Mouse (Mus musculus): ENCODE results near the gene Zfp956. TPM values are rescaled to one million over a fixed set of nuclear protein-coding genes. Genes with fewer than 3 reads are reported as not detected.
A peak's percentile ranks its signal among the peaks of the same experiment; 100 is the strongest.

The Zfp956 gene
- total and polyA plus RNA-seq, 3 experiments: 11.0 to 13.1 TPM; not detected in 1

DNA sequence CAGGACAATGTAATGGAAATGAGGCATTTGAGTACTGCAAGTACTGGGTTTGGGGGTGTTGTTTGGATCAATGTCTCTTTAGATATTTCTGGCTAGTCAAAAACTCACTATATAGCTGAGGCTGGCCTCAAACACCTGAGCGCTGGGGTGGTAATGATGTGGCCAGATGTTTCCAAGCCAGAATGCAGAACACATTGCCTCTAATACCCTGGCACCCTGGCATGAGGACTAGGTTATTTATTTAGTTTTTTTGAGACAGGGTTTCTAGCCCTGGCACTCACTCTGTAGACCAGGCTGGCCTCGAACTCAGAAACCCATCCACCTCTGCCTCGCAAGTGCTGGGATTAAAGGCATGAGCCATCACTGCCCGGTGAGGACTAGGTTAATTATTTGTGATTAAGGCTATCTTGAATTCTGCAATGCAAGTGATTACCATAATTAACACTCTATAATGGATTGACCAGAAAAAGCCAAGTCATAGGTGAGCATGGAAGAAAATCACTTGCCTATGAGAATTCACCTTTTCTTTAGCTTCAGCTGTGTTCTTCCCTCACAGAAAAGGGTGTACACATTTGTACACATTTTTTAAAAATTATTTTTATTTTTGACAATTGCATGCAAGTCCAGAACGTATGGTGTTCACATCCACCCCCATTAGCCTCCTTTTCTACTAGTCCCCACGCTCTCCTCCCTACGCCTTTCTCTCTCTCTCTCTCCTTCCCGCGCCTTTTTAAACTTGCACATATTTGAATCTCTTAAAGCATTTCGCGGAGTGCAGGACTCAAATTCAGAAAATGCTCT is 33.3 kb upstream of the Zfp956 start:
- Histone ChIP-seq H3K27ac (ENCODE audit: control insufficient read depth, low read depth, low read length) (peak overlapping the region; percentile 77), H3K36me3 (ENCODE audit: control insufficient read depth in 1 of 2, insufficient read depth in 2 of 2, low read length in 2 of 2) (peaks cover 0 to 25% of the 10 kb centered on the region in 2 experiments; a peak in 3 of 4 replicates), H3K9me3 (replicated peaks; ENCODE audit: insufficient read depth, low read length) (no peaks in the 10 kb centered on the region), H3K4me3 (ENCODE audit: control insufficient read depth in 1 of 2, insufficient read depth in 1 of 2, low read depth in 2 of 2, low read length in 2 of 2) (peak overlapping the region; percentile 78 to 91), H3K9ac (ENCODE audit: control insufficient read depth, low read depth, low read length, poor library complexity, severe bottlenecking) (peak overlapping the region; percentile 93), H3K27me3 (ENCODE audit: control insufficient read depth in 1 of 2, insufficient read depth in 2 of 2, low read length in 2 of 2) (no peaks in the 10 kb centered on the region), H3K79me2 (ENCODE audit: control insufficient read depth, insufficient read depth, low read length, poor library complexity) (peaks cover 28% of the 10 kb centered on the region), H3K4me1 (ENCODE audit: control insufficient read depth in 1 of 2, insufficient read depth in 2 of 2, low read length in 2 of 2) (peaks cover 11 to 27% of the 10 kb centered on the region in 2 experiments; a peak in 3 of 4 replicates)
- DNase-seq (ENCODE audit: low read depth, low spot score): peak; percentile 58
- peak; percentile 87; the same call in 1 of the 2 replicates for TF ChIP-seq CHD1 (IDR thresholded peaks at IDR 0.05; ENCODE audit: low read depth, low read length)
- peak; percentile 73 for TF ChIP-seq MXI1 (IDR thresholded peaks at IDR 0.05; ENCODE audit: low read depth, low read length)
- no peak for TF ChIP-seq MYB (IDR thresholded peaks at IDR 0.05; ENCODE audit: low read depth, low read length)
- no peak for TF ChIP-seq ZC3H11A (IDR thresholded peaks at IDR 0.05; ENCODE audit: low read depth, low read length)
- TF ChIP-seq ZKSCAN1 (IDR thresholded peaks at IDR 0.05; ENCODE audit: low read depth, low read length): no peak
- TF ChIP-seq TBP (IDR thresholded peaks at IDR 0.05; ENCODE audit: low read depth, low read length): peak; percentile 93
- 0 out of 2 replicates have a peak, but pooled peaks have one; percentile 20 for TF ChIP-seq ETS1 (IDR thresholded peaks at IDR 0.05; ENCODE audit: low read depth, low read length)
- no peak for TF ChIP-seq USF2 (IDR thresholded peaks at IDR 0.05; ENCODE audit: borderline replicate concordance in 1 of 2, insufficient read depth in 1 of 2, low read depth in 1 of 2, low read length in 2 of 2)
- peak; percentile 19; the same call in 1 of the 2 replicates for TF ChIP-seq SIN3A (IDR thresholded peaks at IDR 0.05; ENCODE audit: low read length)
- no peak for TF ChIP-seq ELF1 (IDR thresholded peaks at IDR 0.05; ENCODE audit: low read depth, low read length)
- 0 out of 2 replicates have a peak, but pooled peaks have one; percentile 18 for TF ChIP-seq MAX (IDR thresholded peaks at IDR 0.05; ENCODE audit: low read length)
- 0 out of 2 replicates have a peak, but pooled peaks have one; percentile 41 for TF ChIP-seq MYC (IDR thresholded peaks at IDR 0.05; ENCODE audit: low read depth, low read length)
- TF ChIP-seq MEF2A (IDR thresholded peaks at IDR 0.05; ENCODE audit: extremely low read depth, insufficient replicate concordance, low read depth, low read length, poor library complexity, severe bottlenecking): no peak
- no peak for TF ChIP-seq BHLHE40 (IDR thresholded peaks at IDR 0.05; ENCODE audit: borderline replicate concordance, low read depth, low read length)

GRCm38 (mm10) chr6:47920447-47921340 is 32.5 kb upstream of the Zfp956 start, which contains the start of gene Zfp212:
TSS of gene Zfp212 (plus strand) at chr6:47920476.
- Histone ChIP-seq H3K4me1 (ENCODE audit: control insufficient read depth in 1 of 2, insufficient read depth in 2 of 2, low read length in 2 of 2) (peaks cover 11 to 27% of the 10 kb centered on the region in 2 experiments; a peak in 3 of 4 replicates), H3K36me3 (ENCODE audit: control insufficient read depth in 1 of 2, insufficient read depth in 2 of 2, low read length in 2 of 2) (peaks cover 0 to 25% of the 10 kb centered on the region in 2 experiments; a peak in 3 of 4 replicates), H3K9me3 (replicated peaks; ENCODE audit: insufficient read depth, low read length) (no peaks in the 10 kb centered on the region), H3K9ac (ENCODE audit: control insufficient read depth, low read depth, low read length, poor library complexity, severe bottlenecking) (peak within 1 kb of the TSS; percentile 93), H3K79me2 (ENCODE audit: control insufficient read depth, insufficient read depth, low read length, poor library complexity) (peaks cover 31% of the 10 kb centered on the region), H3K27me3 (ENCODE audit: control insufficient read depth in 1 of 2, insufficient read depth in 2 of 2, low read length in 2 of 2) (no peaks in the 10 kb centered on the region), H3K27ac (ENCODE audit: control insufficient read depth, low read depth, low read length) (peak within 1 kb of the TSS; percentile 92), H3K4me3 (ENCODE audit: control insufficient read depth in 1 of 2, insufficient read depth in 1 of 2, low read depth in 2 of 2, low read length in 2 of 2) (peak within 1 kb of the TSS; percentile 78 to 91)
- peak; percentile 95 for DNase-seq (ENCODE audit: low read depth, low spot score)
- TF ChIP-seq TCF12 (IDR thresholded peaks at IDR 0.05; ENCODE audit: low read depth, low read length) (peak; percentile 56), EP300 (IDR thresholded peaks at IDR 0.05; ENCODE audit: low read depth in 1 of 2, low read length in 2 of 2) (no peak), MYB (IDR thresholded peaks at IDR 0.05; ENCODE audit: low read depth, low read length) (no peak), UBTF (IDR thresholded peaks at IDR 0.05; ENCODE audit: borderline replicate concordance, insufficient read depth, low read depth, low read length) (peak; percentile 92; the same call in 1 of the 2 replicates), CHD1 (IDR thresholded peaks at IDR 0.05; ENCODE audit: low read depth, low read length) (0 out of 2 replicates have a peak, but pooled peaks have one; percentile 29), MYC (IDR thresholded peaks at IDR 0.05; ENCODE audit: low read depth, low read length) (0 out of 2 replicates have a peak, but pooled peaks have one; percentile 3), SIN3A (IDR thresholded peaks at IDR 0.05; ENCODE audit: low read length) (peak; percentile 67; the same call in 1 of the 2 replicates), ZKSCAN1 (IDR thresholded peaks at IDR 0.05; ENCODE audit: low read depth, low read length) (no peak), USF2 (IDR thresholded peaks at IDR 0.05; ENCODE audit: borderline replicate concordance in 1 of 2, insufficient read depth in 1 of 2, low read depth in 1 of 2, low read length in 2 of 2) (no peak), JUND (IDR thresholded peaks at IDR 0.05; ENCODE audit: low read depth, low read length) (no peak), MEF2A (IDR thresholded peaks at IDR 0.05; ENCODE audit: extremely low read depth, insufficient replicate concordance, low read depth, low read length, poor library complexity, severe bottlenecking) (no peak), POLR2AphosphoS2 (IDR thresholded peaks at IDR 0.05; ENCODE audit: low read length) (peak; percentile 54; the same call in 1 of the 2 replicates), HCFC1 (IDR thresholded peaks at IDR 0.05; ENCODE audit: low read depth, low read length) (peak; percentile 88), USF1 (IDR thresholded peaks at IDR 0.05; ENCODE audit: low read depth, low read length) (0 out of 2 replicates have a peak, but pooled peaks have one; percentile 11), GATA1 (IDR thresholded peaks at IDR 0.05; ENCODE audit: low read depth, low read length) (no peak), BHLHE40 (IDR thresholded peaks at IDR 0.05; ENCODE audit: borderline replicate concordance, low read depth, low read length) (no peak), MXI1 (IDR thresholded peaks at IDR 0.05; ENCODE audit: low read depth, low read length) (peak; percentile 74; the same call in 1 of the 2 replicates), TBP (IDR thresholded peaks at IDR 0.05; ENCODE audit: low read depth, low read length) (0 out of 2 replicates have a peak, but pooled peaks have one; percentile 58)
